Mouse (Mus musculus) frontal cortex, adult (tissue): ENCODE measurements around the gene Olfml1.
A peak's percentile ranks its signal among the peaks of the same experiment; 100 is the strongest.

Experiments
- ATAC-seq: cut with Nextera tagmentation; 2 replicates; pipeline ENCODE4 v1.9.2; 2017; ENCODE audit warnings: mild to moderate bottlenecking, moderate library complexity, mixed read lengths; ENCODE audit not compliant: low TSS enrichment

The Olfml1 gene

GRCm38 (mm10) chr7:107567261-107567671 lies at the start of gene Olfml1:
Olfml1 (plus strand) TSS chr7:107567446.
- ATAC-seq, result peak; percentile 52

GRCm38 (mm10) chr7:107519256-107520025 lies 47.8 kb upstream of the Olfml1 start:
- no peak for ATAC-seq

DNA sequence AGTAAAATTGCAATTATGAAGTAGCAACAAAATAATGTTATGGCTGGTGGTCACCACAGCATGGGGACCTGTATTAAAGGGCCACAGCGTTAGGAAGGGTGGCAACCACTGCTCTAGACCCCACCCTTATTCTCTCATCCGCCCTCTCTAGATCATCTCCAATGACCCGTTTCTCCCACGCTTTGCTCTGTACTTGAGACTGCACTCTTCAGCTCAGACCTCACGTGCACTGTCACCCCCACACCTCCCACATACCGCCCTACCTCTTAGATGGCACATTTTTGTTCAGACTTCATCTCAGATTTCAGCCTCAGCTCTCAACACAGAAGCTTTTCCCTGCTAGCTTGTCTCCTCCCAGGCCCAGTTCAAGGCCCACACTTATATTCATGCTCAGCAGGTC lies 45.8 kb upstream of the Olfml1 start:
- ATAC-seq, result no peak

DNA sequence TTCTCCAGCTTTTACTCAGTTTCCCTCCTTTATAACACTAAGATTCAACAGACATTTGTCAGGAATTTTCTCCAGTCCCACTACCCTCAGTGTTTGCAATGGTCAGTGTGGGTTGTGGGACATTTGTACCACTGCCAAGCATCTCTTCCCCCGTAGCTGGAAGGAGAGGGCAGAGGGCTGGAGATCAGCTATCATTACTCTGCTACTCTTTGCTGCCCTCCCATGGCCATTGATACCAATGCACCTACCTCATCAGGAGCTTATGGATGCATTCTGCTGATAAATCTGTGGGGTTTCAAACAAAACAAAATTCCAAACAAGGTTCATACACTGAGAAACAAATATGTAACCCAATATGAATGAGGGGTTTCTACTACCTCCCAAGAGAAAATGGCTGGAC lies 40.9 kb upstream of the Olfml1 start:
- peak; percentile 83; the same call in 1 of the 2 replicates for ATAC-seq

GRCm38 (mm10) chr7:107528169-107528772 lies 39.0 kb upstream of the Olfml1 start:
- ATAC-seq, result no peak

DNA sequence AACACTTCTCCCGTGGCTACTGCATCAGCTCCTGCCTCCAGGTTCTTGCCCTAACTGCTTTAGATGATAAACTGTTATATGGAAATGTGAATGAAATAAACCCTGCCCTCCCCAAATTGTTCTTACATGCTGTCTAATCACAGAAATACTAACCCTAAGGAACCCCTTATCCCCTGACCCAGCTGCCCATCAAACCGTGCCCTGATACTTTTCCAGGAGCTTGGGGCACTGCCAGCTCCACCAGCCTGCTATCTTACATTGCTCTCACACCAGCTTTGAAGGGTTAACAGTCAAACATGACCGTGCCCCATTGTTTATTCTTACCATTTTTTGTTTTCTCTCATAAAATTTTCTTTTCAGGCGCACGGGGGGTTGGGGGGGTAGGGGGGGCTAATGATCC lies 37.9 kb upstream of the Olfml1 start:
- no peak for ATAC-seq

GRCm38 (mm10) chr7:107535311-107535710 lies 31.9 kb upstream of the Olfml1 start:
- no peak for ATAC-seq

DNA sequence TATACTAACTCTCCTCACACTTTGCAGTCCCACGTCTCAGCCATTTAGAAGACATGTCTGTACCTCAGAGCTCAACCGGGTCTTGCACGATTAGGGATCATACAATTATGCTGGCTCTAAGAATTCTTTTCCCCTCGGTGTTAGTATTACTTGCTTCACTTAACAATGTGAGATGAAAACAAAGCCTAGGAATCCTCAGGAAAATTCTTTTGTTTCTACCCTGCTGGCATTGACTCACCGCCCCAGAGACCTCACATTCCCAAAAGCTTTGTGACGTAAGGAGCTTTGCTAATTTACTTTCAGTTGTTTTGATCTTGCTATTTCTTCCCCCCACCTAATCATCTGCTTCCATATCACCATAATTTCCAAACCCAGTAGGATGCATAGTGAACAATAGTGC lies 30.7 kb upstream of the Olfml1 start:
- no peak for ATAC-seq

GRCm38 (mm10) chr7:107540034-107540433 lies 27.2 kb upstream of the Olfml1 start:
- ATAC-seq, result no peak

GRCm38 (mm10) chr7:107545011-107545410 lies 22.2 kb upstream of the Olfml1 start:
- no peak for ATAC-seq

DNA sequence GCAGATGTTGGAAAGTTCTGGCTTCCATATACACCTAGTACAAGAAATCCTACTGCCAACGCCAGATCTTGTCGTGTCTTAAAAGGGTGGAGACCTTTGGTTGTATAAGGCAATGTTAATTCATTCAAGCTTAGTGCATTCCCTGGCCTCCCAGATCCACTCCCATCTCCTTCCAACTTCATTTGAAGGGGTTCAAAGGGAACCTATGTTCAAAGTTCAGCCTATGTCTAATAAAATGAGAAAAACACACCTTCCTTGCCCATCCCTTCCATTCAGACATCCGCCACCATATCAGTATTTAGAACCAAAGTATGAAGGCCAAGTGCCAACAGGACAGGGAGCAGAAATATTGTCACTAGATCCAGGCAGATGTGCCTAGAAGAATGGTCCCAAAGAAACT lies 19.4 kb upstream of the Olfml1 start:
- no peak for ATAC-seq

GRCm38 (mm10) chr7:107553461-107553860 lies 13.8 kb upstream of the Olfml1 start:
- ATAC-seq, result no peak

GRCm38 (mm10) chr7:107555906-107556305 lies 11.3 kb upstream of the Olfml1 start:
- no peak for ATAC-seq

DNA sequence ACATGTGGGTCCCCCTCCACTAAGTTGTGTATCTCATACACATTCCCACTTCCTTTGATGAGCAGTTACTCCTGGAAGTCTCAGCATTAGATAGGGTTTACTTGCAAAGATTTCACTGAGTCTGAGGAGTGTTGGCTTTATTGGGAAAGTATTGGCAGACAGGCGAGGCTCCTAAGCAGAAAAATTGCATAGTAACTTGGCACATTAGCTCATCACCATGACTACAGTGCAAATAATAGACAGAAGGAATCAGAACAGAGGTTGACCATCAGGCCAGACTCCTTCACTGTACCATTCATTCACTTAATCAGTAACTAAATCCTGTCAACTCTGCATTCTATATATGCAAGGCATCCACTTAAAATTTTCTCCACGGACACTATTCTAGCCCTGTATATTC lies 6.6 kb upstream of the Olfml1 start:
- no peak for ATAC-seq

DNA sequence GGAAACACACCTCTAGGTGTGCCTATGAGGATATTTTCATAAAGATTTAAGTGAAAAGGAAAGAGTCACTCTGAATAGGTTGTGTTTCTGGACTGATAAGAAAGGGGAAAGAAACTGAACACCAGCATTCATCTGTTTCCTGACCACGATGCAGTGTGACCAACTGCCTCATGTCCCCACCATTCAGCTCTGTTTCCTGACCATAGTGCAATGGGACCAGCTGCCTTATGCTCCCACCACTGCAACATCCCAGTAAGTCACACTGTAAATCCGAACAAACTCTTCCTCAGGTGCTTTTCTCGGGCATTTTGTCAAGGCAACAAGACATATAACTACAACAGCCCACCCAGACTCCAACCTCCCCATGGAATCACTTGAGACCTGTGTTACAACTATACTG lies 5.7 kb upstream of the Olfml1 start:
- ATAC-seq, result no peak

DNA sequence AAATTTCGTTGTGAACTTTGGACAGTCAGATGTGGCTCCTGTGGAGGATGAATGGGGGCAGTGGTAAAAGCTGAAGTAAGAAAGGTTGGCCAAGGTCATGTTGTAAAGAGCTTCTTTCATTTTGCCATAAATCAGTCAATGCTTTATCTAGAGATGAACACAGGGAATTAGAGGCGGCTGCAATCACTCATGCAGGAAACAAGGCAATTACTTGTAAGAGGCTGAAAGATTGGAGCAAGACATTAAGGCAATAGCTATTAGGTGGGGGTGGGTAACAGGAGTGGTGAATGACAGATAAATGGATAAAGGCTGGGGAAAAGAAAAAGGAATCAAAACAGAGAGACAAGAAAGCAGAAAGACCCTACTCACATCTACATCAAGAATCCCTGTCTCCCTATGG lies 3.5 kb upstream of the Olfml1 start:
- ATAC-seq, result no peak

DNA sequence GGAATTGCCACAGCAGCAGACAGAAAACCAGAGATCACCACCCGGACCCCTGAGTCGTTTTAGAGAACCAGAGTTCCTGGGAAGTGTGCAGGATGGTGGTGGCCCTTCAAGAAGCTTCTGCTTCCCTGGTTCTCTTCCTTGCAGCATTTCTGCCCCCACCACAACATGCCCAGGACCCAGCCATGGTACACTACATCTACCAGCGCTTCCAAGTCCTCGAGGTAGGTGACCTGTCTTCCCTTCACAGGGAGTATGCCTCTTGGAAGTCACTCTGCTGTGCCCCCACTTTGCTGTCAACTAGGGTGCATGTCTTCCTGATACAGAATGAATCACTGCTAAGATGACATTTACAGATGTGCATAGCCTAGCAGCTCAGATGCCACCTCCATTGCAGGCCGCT lies 428 bp downstream of the Olfml1 start:
- ATAC-seq, result no peak

- ATAC-seq, result no peak
Observed at GRCm38 (mm10) chr7:107568971-107569370, 1.7 kb downstream of the Olfml1 start.

DNA sequence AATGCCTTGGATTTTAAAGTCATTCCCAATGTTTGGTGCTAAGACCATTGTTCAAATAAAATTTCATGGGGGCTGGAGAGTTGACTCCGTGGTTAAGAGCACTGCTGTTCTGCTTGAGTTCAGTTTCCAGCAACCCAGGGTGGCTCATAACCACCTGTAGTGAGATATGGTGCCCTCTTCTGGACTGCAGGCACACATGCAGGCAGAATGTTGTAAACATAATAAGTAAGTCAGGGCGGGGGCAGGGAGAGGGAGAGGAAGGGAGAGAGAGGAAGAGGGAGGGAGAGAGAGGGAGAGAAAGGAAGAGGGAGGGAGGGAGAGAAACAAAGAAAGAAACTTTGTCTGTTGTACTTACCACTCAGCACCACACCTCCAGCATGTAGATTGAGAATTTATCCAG lies 6.6 kb downstream of the Olfml1 start:
- no peak for ATAC-seq

DNA sequence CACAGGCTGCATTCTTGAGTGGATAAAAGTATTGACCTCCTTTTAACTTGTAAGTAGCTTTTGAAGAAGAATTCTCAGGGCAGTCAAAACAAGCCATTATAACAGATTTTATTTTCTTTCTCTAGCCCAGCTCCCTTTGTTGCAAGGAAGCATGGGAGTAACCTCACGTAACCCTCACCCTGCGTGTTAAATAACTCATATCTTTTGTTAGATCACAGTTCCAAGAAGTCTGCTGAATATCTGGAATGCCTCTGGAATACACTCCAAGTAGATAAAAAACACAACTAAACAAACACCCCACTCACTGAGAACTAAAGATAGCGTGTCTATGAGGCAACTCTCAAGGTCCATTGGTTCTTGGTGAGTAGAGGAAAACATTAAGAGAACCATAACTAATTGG lies 7.0 kb downstream of the Olfml1 start:
- ATAC-seq, result no peak

DNA sequence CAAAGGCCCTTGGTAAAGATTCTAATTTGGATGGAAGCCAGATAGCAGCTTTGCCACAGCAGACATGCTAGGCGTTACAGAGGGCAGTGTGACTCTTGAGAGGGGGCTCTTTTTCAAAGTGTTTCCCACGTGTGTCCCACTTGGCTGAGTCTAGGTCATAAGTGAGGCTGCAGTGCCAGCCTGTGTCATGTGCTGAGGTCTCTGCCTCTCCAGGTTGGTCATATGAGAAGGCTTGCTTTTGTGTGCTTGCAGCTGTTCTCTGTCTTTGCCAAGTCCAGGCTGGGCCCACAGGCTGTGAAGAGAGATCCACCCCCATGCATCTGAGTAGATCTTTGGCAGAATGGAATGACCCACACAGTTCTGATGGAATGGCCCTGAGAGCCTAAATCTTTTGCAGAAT lies 25.4 kb downstream of the Olfml1 start:
- peak; percentile 34; the same call in 1 of the 2 replicates for ATAC-seq

- ATAC-seq, result no peak
Observed at GRCm38 (mm10) chr7:107593904-107594303, 26.7 kb downstream of the Olfml1 start.

DNA sequence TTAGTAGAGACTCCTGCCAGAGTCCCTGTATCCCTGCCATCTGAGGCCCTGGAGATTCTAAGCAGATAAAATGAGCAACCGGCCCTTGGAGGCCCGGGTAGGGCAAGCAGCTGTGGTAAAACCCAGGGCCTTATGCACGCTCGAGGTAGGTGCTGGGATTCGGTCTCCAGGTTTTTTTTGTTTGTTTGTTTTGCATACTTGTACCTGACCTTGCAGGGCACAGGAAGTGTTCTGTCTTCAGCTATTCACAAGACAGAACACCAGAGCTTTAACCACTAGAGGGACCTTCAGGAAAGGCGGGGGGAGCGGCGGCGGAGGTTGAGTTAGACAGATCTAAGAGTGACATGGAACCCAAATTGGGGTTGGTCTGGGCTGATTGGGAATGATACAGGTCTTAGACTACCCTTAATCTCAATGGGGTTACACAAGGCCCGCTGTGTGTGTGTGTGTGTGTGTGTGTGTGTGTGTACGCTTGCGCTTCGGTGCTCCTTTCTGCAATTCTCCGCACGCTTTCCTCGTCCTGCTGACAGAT lies 27.1 kb downstream of the Olfml1 start:
- peak; percentile 60; the same call in 1 of the 2 replicates for ATAC-seq
